Comparison of ENCODE assay signal across 25 mouse cellular contexts in genomic region chr6:67314697-67315096, GRCm38 (mm10).
"Had no signal": no experiment of that assay in that cellular context is flagged by ENCODE, and none has a peak within 500 bp of the region (broad histone marks: within the 10 kb centered on the region; RNA-seq: fewer than 3 reads in every experiment).

No protein-coding gene starts in this region.

- H3K36me3 ChIP-seq: heart, embryonic 10.5 days; heart, embryonic 12.5 days; hindbrain, embryonic 10.5 days; hindbrain, embryonic 12.5 days; kidney, embryonic 15.5 days; limb, embryonic 13.5 days; limb, embryonic 15.5 days had no signal

- H3K27ac ChIP-seq: gastrocnemius, adult 2 months; heart, embryonic 10.5 days; hindbrain, embryonic 10.5 days; hindbrain, embryonic 12.5 days; hindbrain, embryonic 14.5 days; kidney, embryonic 15.5 days; kidney, postnatal 0 days; limb, embryonic 13.5 days; limb, embryonic 15.5 days had no signal

- H3K9ac ChIP-seq: heart, embryonic 12.5 days; hindbrain, embryonic 12.5 days; hindbrain, embryonic 14.5 days; kidney, embryonic 15.5 days; limb, embryonic 13.5 days; limb, embryonic 15.5 days had no signal

- H3K4me1 ChIP-seq: heart, embryonic 10.5 days; heart, embryonic 12.5 days; hindbrain, embryonic 10.5 days; hindbrain, embryonic 12.5 days; kidney, embryonic 15.5 days; limb, embryonic 13.5 days; limb, embryonic 15.5 days had no signal

- DNase-seq: gastrocnemius, adult 2 months; gastrocnemius, postnatal 10 days; gastrocnemius, postnatal 25 days; heart, adult 18-20 months; heart, postnatal 10 days; heart, postnatal 4 days; kidney, adult 11 months; kidney, adult 2 months; kidney, adult 9 months; kidney, postnatal 14 days; kidney, postnatal 36 days; layer of hippocampus, adult 9-11 months; layer of hippocampus, postnatal 36 days; left cerebral cortex, postnatal 4 days had no signal

- ATAC-seq: hindbrain, embryonic 16.5 days; inflammation-experienced regulatory T-cells, adult 6 months had no signal

- H3K9me3 ChIP-seq: heart, embryonic 10.5 days; heart, embryonic 12.5 days; hindbrain, embryonic 10.5 days; hindbrain, embryonic 12.5 days; kidney, embryonic 15.5 days; limb, embryonic 13.5 days; limb, embryonic 15.5 days had no signal

- H3K4me3 ChIP-seq: gastrocnemius, adult 2 months; heart, embryonic 10.5 days; heart, embryonic 12.5 days; hindbrain, embryonic 10.5 days; hindbrain, embryonic 12.5 days; kidney, embryonic 15.5 days; limb, embryonic 13.5 days; limb, embryonic 15.5 days had no signal

- H3K4me2 ChIP-seq: heart, embryonic 12.5 days; hindbrain, embryonic 12.5 days; hindbrain, embryonic 14.5 days; kidney, embryonic 15.5 days; limb, embryonic 13.5 days; limb, embryonic 15.5 days had no signal

- H3K27me3 ChIP-seq: heart, embryonic 12.5 days; hindbrain, embryonic 12.5 days; kidney, embryonic 15.5 days; limb, embryonic 13.5 days; limb, embryonic 15.5 days had no signal
